ENCODE assay signal across 9 mouse cellular contexts in genomic region chr11:116501005-116501746, GRCm38 (mm10). TPM values are rescaled to one million over a fixed set of nuclear protein-coding genes. Genes with fewer than 3 reads are reported as not detected.
DNase-seq lines count a peak whose midpoint lies in the region; ATAC-seq lines count a peak whose summit lies in the region.
"Had no signal": no experiment of that assay in that cellular context is flagged by ENCODE, and none has a peak within 500 bp of the region (broad histone marks: within the 10 kb centered on the region; RNA-seq: fewer than 3 reads in every experiment).

No protein-coding gene starts in this region.

- peaks cover 7% of the 10 kb centered on the region; the same call in 1 of the 2 replicates for H3K4me1 ChIP-seq in heart, embryonic 10.5 days
- peaks cover 13% of the 10 kb centered on the region for H3K4me1 ChIP-seq in liver, embryonic 11.5 days (replicated peaks; ENCODE audit: control insufficient read depth, insufficient read depth, low read length)
- peaks cover 11% of the 10 kb centered on the region for H3K4me1 ChIP-seq in neural tube, embryonic 15.5 days

- H3K36me3 ChIP-seq in heart, embryonic 10.5 days = no peaks in the 10 kb centered on the region
- H3K36me3 ChIP-seq in liver, embryonic 11.5 days (ENCODE audit: control insufficient read depth, insufficient read depth, low read length) = no peaks in the 10 kb centered on the region
- no peaks in the 10 kb centered on the region for H3K36me3 ChIP-seq in neural tube, embryonic 15.5 days

- DNase-seq in heart, adult 9 months (ENCODE audit: low spot score in 2 of 2) = peak; percentile 46 to 62
- no peak for DNase-seq in heart, embryonic 10.5 days (ENCODE audit: low spot score)
- peak; percentile 78 for DNase-seq in ES-CJ7 (ENCODE audit: low read depth, low spot score)
- no peak for DNase-seq in liver, embryonic 11.5 days (ENCODE audit: low spot score)
- no peak for DNase-seq in ovary, postnatal 10 days (ENCODE audit: low spot score)

- no peak overlapping the region for H3K9ac ChIP-seq in liver, embryonic 11.5 days (ENCODE audit: low read depth, low read length)
- no peak overlapping the region for H3K9ac ChIP-seq in neural tube, embryonic 15.5 days (replicated peaks)

- no peaks in the 10 kb centered on the region for H3K27me3 ChIP-seq in heart, embryonic 10.5 days (ENCODE audit: insufficient read depth, poor library complexity, severe bottlenecking)
- no peaks in the 10 kb centered on the region for H3K27me3 ChIP-seq in liver, embryonic 11.5 days (replicated peaks; ENCODE audit: control insufficient read depth, insufficient read depth, low read length)
- no peaks in the 10 kb centered on the region for H3K27me3 ChIP-seq in neural tube, embryonic 15.5 days (replicated peaks)

- 29% methylated on average over 7 of the region's 7 CpGs for WGBS in heart, embryonic 10.5 days
- WGBS in liver, embryonic 11.5 days = 34% methylated on average over 7 of the region's 7 CpGs
- 18% methylated on average over 7 of the region's 7 CpGs for WGBS in neural tube, embryonic 15.5 days

- H3K27ac ChIP-seq in heart, embryonic 10.5 days = no peak overlapping the region
- H3K27ac ChIP-seq in liver, embryonic 11.5 days (ENCODE audit: low read depth, low read length) = no peak overlapping the region
- 0 out of 2 replicates have a peak overlapping the region, but pooled peaks have one; percentile 48 for H3K27ac ChIP-seq in neural tube, embryonic 15.5 days (replicated peaks)

- H3K9me3 ChIP-seq in heart, embryonic 10.5 days = no peaks in the 10 kb centered on the region
- no peaks in the 10 kb centered on the region for H3K9me3 ChIP-seq in liver, embryonic 11.5 days (ENCODE audit: control insufficient read depth, low read length)
- H3K9me3 ChIP-seq in neural tube, embryonic 15.5 days (replicated peaks) = no peaks in the 10 kb centered on the region

- H3K4me2 ChIP-seq in liver, embryonic 11.5 days = no peak overlapping the region
- H3K4me2 ChIP-seq in neural tube, embryonic 15.5 days = no peak overlapping the region

- ATAC-seq in common myeloid progenitor, adult 5-6 weeks (replicated peaks; ENCODE audit: low read depth, poor library complexity, severe bottlenecking) = peak; percentile 57
- peak; percentile 7 to 25; a peak in 1 of 4 replicates for ATAC-seq in hematopoietic stem cell, adult 5-6 weeks (replicated peaks in 1 of 2; ENCODE audit: insufficient read depth in 1 of 2, low FRiP score in 2 of 2, low TSS enrichment in 1 of 2, low read depth in 1 of 2, poor library complexity in 2 of 2, severe bottlenecking in 2 of 2)
- ATAC-seq in liver, embryonic 11.5 days (replicated peaks; ENCODE audit: low FRiP score) = peak; percentile 27
- no peak; the same call in 1 of the 2 replicates for ATAC-seq in neural tube, embryonic 15.5 days (ENCODE audit: low FRiP score)

- no peak overlapping the region for H3K4me3 ChIP-seq in heart, embryonic 10.5 days
- no peak overlapping the region for H3K4me3 ChIP-seq in liver, embryonic 11.5 days (ENCODE audit: low read depth, low read length)
- H3K4me3 ChIP-seq in neural tube, embryonic 15.5 days (replicated peaks) = no peak overlapping the region

RNA-seq across cellular contexts. Expression of gene Prpsap1, which starts 7.2 kb away (rescaled TPM):
- polyA plus RNA-seq in heart, embryonic 10.5 days (2016; fragmentation: Nextera tagmentation; extraction: Ambion mirVana) = 120 and 142 TPM in 2 replicates
- total RNA-seq in common myeloid progenitor, adult 5-6 weeks (2017) = 28.1 and 35.2 TPM in 2 replicates
- 29.8 and 51.3 TPM in 2 replicates for total RNA-seq in hematopoietic stem cell, adult 5-6 weeks (2017)
- 133 and 135 TPM in 2 replicates for polyA plus RNA-seq in liver, embryonic 11.5 days (2014; fragmentation: Nextera tagmentation; extraction: Ambion mirVana)
- polyA plus RNA-seq in neural tube, embryonic 15.5 days (2015; fragmentation: Nextera tagmentation; extraction: Ambion mirVana) = 173 and 184 TPM in 2 replicates

RNA-seq across cellular contexts. Expression of gene Sphk1, which starts 29.5 kb away (rescaled TPM):
- 2.3 and 2.7 TPM in 2 replicates for polyA plus RNA-seq in heart, embryonic 10.5 days (2016; fragmentation: Nextera tagmentation; extraction: Ambion mirVana)
- 55.3 and 61.0 TPM in 2 replicates for total RNA-seq in common myeloid progenitor, adult 5-6 weeks (2017)
- total RNA-seq in hematopoietic stem cell, adult 5-6 weeks (2017) = 3.3 and 19.6 TPM in 2 replicates
- polyA plus RNA-seq in liver, embryonic 11.5 days (2014; fragmentation: Nextera tagmentation; extraction: Ambion mirVana) = 39.0 and 44.1 TPM in 2 replicates
- 2.8 and 4.5 TPM in 2 replicates for polyA plus RNA-seq in neural tube, embryonic 15.5 days (2015; fragmentation: Nextera tagmentation; extraction: Ambion mirVana)
- total RNA-seq: neutrophil, adult 5-6 weeks had no signal

RNA-seq across cellular contexts. Expression of gene Qrich2, which starts 35.1 kb away (rescaled TPM):
- polyA plus RNA-seq in heart, embryonic 10.5 days (2016; fragmentation: Nextera tagmentation; extraction: Ambion mirVana) = 0.30 TPM in 1 of 2 replicates, not detected in the other
- not detected in 2 replicates for total RNA-seq in common myeloid progenitor, adult 5-6 weeks (2017)
- not detected in 2 replicates for total RNA-seq in hematopoietic stem cell, adult 5-6 weeks (2017)
- polyA plus RNA-seq in liver, embryonic 11.5 days (2014; fragmentation: Nextera tagmentation; extraction: Ambion mirVana) = 0.16 TPM in 1 of 2 replicates, not detected in the other
- 0.15 TPM in 1 of 2 replicates, not detected in the other for polyA plus RNA-seq in neural tube, embryonic 15.5 days (2015; fragmentation: Nextera tagmentation; extraction: Ambion mirVana)
- total RNA-seq: neutrophil, adult 5-6 weeks had no signal

Comparison
In these comparisons a context has a peak if more than half of its experiments do, and no peak if none do; other contexts are left out.
1. DNase-seq: peak in heart, adult 9 months (2 of 2) and ES-CJ7 (single experiment); none in heart, embryonic 10.5 days (single experiment), liver, embryonic 11.5 days (single experiment) and ovary, postnatal 10 days (single experiment).